Mouse (Mus musculus) neural tube, embryonic 10.5 days (tissue): ENCODE data around the gene Epha4.

Source experiments
- DNase-seq: peaks from one replicate; pipeline ENCODE4 v3.0.0-alpha.2; 2017; ENCODE audit warnings: low spot score; ENCODE audit errors: extremely low spot score

The Epha4 gene

GRCm38 (mm10) chr1:77512431-77513195 lies 2.3 kb downstream of the Epha4 start:
- peak; percentile 60 for DNase-seq

GRCm38 (mm10) chr1:77512059-77512407 lies 2.9 kb downstream of the Epha4 start:
- no peak for DNase-seq

- DNase-seq: no peak
Measured at GRCm38 (mm10) chr1:77511372-77512058, 3.4 kb downstream of the Epha4 start.

GRCm38 (mm10) chr1:77510623-77511022 lies 4.3 kb downstream of the Epha4 start:
- DNase-seq: no peak

GRCm38 (mm10) chr1:77506856-77507200 lies 8.1 kb downstream of the Epha4 start:
- DNase-seq: no peak

GRCm38 (mm10) chr1:77506038-77506855 lies 8.6 kb downstream of the Epha4 start:
- DNase-seq: no peak

GRCm38 (mm10) chr1:77505263-77505662 lies 9.6 kb downstream of the Epha4 start:
- DNase-seq: no peak

GRCm38 (mm10) chr1:77504813-77505212 lies 10.1 kb downstream of the Epha4 start:
- no peak for DNase-seq

DNA sequence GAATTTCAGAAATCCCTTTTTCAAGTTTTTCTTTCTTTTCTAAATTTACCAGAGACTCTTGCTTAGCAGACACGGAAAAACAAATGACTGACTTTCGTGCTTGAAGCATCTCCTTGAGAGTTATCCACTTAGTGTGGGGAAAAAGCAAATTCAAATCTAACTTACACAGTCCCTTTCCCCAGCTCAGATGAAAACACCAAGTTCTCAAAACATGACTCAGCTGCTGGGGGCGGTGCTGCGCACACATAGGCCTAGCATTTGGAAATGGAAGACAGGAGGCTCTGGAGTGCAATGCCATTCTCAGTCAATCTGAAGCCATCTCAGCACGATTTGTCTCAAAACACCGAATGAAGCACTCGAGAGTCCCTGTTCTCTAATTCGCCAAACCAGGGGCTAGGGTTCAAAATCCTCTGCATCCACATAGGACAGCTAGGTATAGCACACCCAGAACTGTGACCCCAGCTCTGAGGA lies 11.1 kb downstream of the Epha4 start:
- DNase-seq: peak; percentile 28

DNA sequence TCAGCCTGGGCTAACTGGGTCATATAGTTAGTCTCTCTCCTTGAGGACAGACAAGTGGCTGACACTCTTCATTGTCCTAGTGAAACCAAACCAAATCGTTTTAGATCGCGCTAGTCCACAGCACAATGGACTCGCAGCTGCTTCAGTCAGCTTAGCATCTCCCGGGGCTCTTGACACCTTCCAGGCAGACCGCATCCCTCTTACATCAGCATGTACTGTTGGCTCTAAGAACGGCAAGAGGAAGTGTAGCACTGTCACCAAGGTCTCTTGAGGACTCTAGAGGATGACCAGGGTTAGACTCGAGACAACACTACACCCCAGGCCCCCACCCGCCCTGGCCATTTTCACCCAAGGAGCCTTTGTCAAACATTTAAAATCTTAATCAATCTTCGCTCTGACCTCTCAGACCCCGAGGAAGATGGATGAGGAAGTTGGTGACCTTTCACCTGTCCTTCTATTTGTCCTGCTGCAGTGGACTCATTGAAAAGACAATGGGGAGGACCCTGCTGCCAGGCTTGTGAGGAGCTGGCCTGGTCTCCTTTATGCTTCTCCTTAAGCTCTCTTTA lies 12.3 kb downstream of the Epha4 start:
- peak; percentile 81 for DNase-seq

DNA sequence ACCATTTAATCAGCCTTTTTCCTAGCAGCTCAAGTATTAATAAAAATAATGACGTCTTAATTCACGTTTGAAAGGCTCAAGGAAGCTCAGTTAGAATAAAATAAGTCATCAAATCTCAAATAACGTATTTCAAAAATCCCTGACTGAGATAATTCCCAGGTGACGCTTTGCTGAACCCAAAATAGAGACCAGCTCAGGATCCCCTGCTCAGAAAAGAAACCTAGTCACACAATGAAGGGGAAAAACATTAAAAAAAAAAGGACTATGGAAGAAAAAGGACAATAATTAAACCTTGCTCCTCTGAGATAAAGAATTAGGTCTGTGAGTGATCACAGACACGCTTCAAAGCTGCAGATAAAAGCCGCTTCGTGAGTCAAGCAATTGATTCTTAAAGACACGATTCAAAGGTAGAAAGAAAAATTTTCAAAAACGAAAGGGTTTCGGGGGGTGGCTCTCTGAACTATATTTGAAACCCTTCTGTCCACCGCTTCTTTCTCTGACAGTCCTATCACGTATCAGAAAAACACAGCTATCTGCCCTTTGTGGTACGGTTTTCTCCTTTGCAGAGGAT lies 13.4 kb downstream of the Epha4 start:
- DNase-seq: peak; percentile 10

DNA sequence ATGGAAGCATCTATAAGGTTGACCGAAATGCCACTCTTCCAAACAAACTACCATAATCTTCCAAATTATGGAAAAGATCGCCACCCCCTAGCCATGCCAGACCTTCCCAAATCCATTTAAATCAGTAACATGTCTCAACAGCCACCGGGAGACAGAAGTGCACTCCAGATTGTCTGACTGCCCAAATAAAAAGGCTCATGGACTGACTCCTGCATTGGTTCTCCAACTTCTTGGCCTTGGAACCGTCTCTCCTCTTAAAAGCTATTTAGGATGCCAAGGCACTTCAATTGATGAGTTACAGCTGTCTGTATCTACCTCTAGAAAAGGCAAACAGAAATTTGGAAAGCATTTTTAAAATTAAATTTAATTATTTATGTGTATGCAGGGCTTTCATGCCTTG lies 17.4 kb downstream of the Epha4 start:
- DNase-seq: no peak

GRCm38 (mm10) chr1:77496468-77497181 lies 18.3 kb downstream of the Epha4 start:
- DNase-seq: peak; percentile 64

DNA sequence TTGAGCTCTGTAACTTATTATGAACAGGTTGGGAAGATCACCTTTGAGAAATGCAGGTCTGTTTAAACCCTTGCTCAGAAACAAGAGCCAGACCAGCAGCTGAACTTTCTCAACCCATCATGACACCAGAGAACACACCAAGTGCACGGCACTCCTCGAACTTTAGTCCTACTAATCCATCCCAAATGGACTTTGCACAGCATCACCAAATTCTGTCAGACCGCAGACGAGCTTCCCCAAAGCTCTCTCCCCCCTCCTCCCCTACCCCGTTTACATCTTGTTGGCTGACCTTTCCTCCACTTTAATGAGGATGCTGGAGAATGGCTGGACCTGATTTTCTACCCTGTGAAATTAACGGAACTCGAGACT lies 19.1 kb downstream of the Epha4 start:
- DNase-seq: no peak

GRCm38 (mm10) chr1:77495030-77495789 lies 19.7 kb downstream of the Epha4 start:
- peak; percentile 58 for DNase-seq

DNA sequence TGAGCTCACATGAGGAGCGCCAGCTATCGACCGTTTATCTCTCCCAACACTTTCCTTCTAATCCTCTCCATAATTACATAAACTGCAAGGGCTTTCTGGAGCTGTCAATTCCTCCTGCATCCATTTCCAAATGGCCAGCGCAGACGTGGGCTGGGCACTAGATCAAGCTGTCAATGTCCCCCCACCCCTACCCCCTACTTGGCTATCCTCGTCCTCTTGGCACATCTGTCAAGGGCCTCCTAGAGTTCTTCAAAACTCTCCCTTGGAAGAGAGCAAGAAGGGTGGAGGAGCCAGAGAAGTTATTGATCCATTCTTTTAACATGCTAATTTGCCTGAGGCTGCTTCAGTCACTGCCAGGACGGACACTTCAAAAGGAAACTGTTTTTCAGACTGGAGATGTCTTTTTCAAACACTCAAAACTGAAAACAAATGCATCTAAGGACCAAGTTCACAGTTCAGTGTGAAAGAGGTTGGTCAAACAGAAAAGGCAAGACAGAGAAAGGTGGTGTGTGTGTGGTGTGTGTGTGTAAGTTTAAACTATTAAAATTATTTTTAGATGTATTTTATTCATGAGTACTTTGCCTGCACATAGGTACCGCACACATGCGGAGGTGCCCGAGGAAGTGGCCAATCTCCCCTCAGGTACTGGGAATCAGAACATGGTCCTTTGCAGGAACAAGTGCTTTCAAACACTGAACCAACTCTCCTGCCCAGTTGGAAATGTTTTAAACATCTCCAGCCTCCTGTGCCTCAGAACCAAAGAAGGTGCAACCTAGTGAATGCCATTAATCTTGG lies 20.9 kb downstream of the Epha4 start:
- DNase-seq: no peak

DNA sequence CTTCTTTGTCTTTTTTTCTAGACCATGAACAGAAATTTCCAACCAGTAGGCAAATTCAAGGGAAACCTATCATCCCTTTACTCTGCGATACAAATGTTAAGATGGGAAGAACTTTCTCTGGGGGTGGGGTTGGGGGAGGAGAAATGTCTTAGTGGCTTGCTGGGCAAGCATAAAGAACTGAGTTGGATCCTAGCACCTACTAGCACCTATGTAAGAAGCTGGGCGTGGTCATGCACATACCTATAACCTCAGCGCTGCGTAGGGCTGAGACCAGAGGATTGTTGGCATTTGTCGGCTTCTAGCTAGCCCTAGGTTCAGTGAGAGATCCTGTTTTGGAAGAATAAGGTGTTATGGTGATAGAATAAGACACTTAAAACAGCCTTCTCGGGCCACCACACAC lies 24.7 kb downstream of the Epha4 start:
- DNase-seq: no peak

DNA sequence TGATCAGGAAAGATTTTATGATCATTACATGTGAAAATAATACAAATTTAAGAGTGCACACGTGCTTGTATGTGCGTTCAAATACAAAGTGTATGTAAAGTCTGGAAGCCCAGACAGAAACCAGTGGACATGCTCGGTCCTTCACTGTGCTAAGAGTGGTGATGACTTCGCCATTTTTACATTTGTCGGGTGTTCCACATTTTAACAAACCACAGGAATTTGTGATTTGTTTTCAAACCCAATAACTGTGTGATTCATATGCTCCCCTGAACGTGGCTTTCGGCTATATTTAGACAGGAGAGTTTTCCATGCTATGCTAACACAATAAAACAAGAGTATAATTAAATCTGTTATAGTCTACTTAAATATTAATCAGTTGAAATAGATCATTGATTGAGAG lies 25.5 kb downstream of the Epha4 start:
- no peak for DNase-seq

- no peak for DNase-seq
Measured at GRCm38 (mm10) chr1:77487856-77488462, 26.9 kb downstream of the Epha4 start.
